Mouse (Mus musculus) liver, adult 2 months (tissue): ENCODE results near the gene Myo18a. TPM values are rescaled to one million over a fixed set of nuclear protein-coding genes. Genes with fewer than 3 reads are reported as not detected.
"Not testable (repeated sequence)": the region's sequence is repeated elsewhere in the genome, so short reads cannot be mapped to it uniquely, and the experiment has no call there.

Experiments used
- DNase-seq: peaks from one replicate; pipeline ENCODE4 v3.0.0-alpha.2; 2011; ENCODE audit warnings: low read depth, low spot score; ENCODE audit errors: extremely low read depth
- H3K27ac ChIP-seq: fragments of 200-500 bp; replicated peaks from 2 replicates; pipeline ENCODE4 v1.5.1; 2012; ENCODE audit warnings: low read depth, mild to moderate bottlenecking, control low read depth, inconsistent platforms, low read length; ENCODE audit not compliant: insufficient read depth
- H3K27me3 ChIP-seq: fragments of 200-500 bp; 2 replicates; pipeline ENCODE4 v1.6.1; 2012; ENCODE audit warnings: mild to moderate bottlenecking, moderate library complexity, low read length, inconsistent platforms; ENCODE audit not compliant: control insufficient read depth, insufficient read depth
- H3K36me3 ChIP-seq: fragments of 200-500 bp; 2 replicates; pipeline ENCODE4 v1.6.1; 2012; ENCODE audit warnings: low read length, inconsistent platforms; ENCODE audit not compliant: control insufficient read depth, insufficient read depth
- H3K4me1 ChIP-seq: fragments of 200-500 bp; 2 replicates; pipeline ENCODE4 v1.6.1; 2011; ENCODE audit warnings: low read length; ENCODE audit not compliant: control insufficient read depth, insufficient read depth
- H3K4me3 ChIP-seq: fragments of 200-500 bp; 2 replicates; pipeline ENCODE4 v1.5.1; 2011; ENCODE audit warnings: low read depth, mild to moderate bottlenecking, control low read depth, low read length, moderate library complexity; ENCODE audit not compliant: insufficient read depth
- H3K79me2 ChIP-seq: fragments of 200-500 bp; 2 replicates; pipeline ENCODE4 v1.6.1; 2012; ENCODE audit warnings: inconsistent platforms, mild to moderate bottlenecking, low read length, moderate library complexity; ENCODE audit not compliant: control insufficient read depth, insufficient read depth
- H3K9ac ChIP-seq: fragments of 200-500 bp; 2 replicates; pipeline ENCODE4 v1.6.1; 2012; ENCODE audit warnings: low read depth, mild to moderate bottlenecking, control low read depth, inconsistent platforms, low read length
- CTCF ChIP-seq: fragments of 200-500 bp; IDR thresholded peaks from 2 replicates; pipeline ENCODE4 v1.5.1; 2011; ENCODE audit warnings: low read depth, low read length, control low read depth
- POLR2A ChIP-seq: fragments of 200-500 bp; IDR thresholded peaks from 2 replicates; pipeline ENCODE4 v1.6.1; 2011; ENCODE audit warnings: low read length, control low read depth; ENCODE audit not compliant: insufficient read depth; ENCODE audit errors: extremely low read depth
- WGBS: fragments of 180-500 bp; shearing (Covaris S2); methylation state at CpG from one replicate; pipeline ENCODE4 v1.1.7; 2018; 5-methylcytosine and 5-hydroxymethylcytosine counted together
- polyA plus RNA-seq: library from polyadenylated mRNA; depleted of rRNA; stranded (reverse); fragments of >200 nt; gene quantifications from 2 replicates; pipeline ENCODE4 v1.2.3, GENCODE M21; 2012
- total RNA-seq: library from RNA; depleted of rRNA; stranded (reverse); fragments of >200 nt; gene quantifications from 2 replicates; pipeline ENCODE4 v1.2.3, GENCODE M21; 2014

Myo18a gene
- total and polyA plus RNA-seq, 2 experiments, result 28.6 to 42.0 TPM

DNA sequence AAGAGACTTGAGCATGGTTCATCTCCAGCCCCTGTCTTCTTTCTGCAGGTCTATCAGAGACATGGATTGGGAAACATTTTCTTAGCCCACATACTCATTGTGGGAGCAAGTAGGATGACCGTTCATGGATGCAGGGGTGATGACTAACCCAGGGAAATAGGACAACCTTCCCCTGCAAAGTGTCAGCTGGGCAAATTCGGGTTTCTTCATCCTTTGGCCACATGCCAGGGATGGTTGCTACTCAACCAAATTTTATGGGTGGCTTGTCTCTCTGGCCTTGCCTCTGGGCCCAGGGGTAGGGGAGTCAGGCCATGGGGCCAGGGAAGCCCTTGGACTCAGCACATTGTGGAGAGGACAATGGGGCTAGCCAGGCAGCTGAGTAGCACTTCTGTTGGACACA is 34.5 kb upstream of the Myo18a start:
- Histone ChIP-seq H3K27me3 (no peaks in the 10 kb centered on the region), H3K36me3 (no peaks in the 10 kb centered on the region), H3K79me2 (no peaks in the 10 kb centered on the region), H3K4me1 (no peaks in the 10 kb centered on the region), H3K4me3 (no peak overlapping the region), H3K9ac (no peak overlapping the region), H3K27ac (no peak overlapping the region)
- 28% methylated on average over 2 of the region's 2 CpGs for WGBS
- DNase-seq, result no peak
- TF ChIP-seq POLR2A, result no peak
- no peak for TF ChIP-seq CTCF

DNA sequence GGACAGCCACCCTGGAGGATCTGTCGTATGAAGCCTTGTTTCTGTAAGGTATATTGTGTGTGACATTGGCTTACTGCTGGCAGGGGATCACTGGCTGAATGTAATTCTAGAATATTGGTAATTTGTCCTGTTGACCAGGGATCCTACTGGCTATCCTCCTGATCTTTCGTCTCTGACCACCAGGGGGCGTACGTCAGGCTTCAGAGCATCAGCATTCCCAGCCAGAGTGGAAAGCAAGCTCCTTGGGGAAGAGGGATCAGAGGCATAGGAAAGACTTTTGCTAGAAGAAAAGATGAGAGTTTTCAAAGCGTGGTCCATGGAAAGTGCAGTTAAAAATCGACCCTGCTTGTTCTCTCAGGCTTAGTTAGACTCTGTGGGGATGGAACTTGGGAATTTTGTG is 25.8 kb upstream of the Myo18a start:
- TF ChIP-seq CTCF (peak; percentile 90), POLR2A (no peak)
- Histone ChIP-seq H3K27ac (no peak overlapping the region), H3K27me3 (no peaks in the 10 kb centered on the region), H3K36me3 (no peaks in the 10 kb centered on the region), H3K9ac (no peak overlapping the region), H3K79me2 (no peaks in the 10 kb centered on the region), H3K4me3 (no peak overlapping the region), H3K4me1 (no peaks in the 10 kb centered on the region)
- WGBS, result 2% methylated on average over 6 of the region's 6 CpGs
- DNase-seq, result peak; percentile 57

DNA sequence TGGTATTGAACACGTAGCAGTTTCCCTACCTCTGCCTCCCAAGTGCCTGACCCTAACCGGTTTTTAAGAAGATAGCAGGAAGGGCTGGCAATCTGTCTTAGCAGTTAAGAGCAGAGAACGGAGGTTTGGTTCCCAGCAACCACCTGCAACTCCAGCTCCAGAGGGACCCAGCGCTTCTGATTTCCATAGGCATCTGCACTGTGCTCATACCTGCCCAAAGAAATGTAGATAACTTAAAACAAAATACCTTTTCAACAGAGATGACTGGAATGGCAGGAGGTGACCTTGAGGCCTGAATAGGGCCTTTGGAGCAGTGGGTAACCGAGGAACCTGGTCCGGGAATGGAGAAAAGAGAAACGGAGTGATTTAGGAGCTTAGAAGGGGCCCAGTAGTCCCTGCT is 24.5 kb upstream of the Myo18a start:
- DNase-seq, result no peak
- H3K79me2 ChIP-seq, result no peaks in the 10 kb centered on the region
- 84% methylated on average over 7 of the region's 7 CpGs for WGBS
- H3K9ac ChIP-seq, result no peak overlapping the region
- H3K4me1 ChIP-seq, result no peaks in the 10 kb centered on the region
- H3K4me3 ChIP-seq, result no peak overlapping the region
- H3K27ac ChIP-seq, result no peak overlapping the region
- H3K27me3 ChIP-seq, result no peaks in the 10 kb centered on the region
- TF ChIP-seq CTCF, result no peak
- no peak for TF ChIP-seq POLR2A
- no peaks in the 10 kb centered on the region for H3K36me3 ChIP-seq

DNA sequence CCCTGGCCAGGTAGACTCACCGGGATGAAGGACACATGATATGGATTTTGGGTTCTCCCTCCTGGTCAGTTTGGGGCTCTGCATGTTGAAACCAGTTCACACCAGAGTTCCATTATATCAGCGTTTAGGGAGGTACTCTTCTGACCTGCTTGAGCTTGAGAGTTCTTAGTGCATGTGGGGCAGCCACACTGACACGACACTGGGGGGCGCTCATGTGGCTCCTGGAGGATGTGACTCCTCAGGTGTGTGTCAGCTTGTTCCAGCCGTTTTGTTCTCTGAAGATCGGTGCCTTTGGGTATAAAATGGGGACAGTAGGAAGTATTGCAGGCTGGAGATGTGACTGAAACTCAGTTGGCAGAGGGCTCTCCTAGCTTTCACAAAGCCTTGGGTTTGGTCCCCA is 19.1 kb upstream of the Myo18a start:
- TF ChIP-seq CTCF (peak; percentile 90), POLR2A (no peak)
- Histone ChIP-seq H3K9ac (no peak overlapping the region), H3K27ac (no peak overlapping the region), H3K36me3 (no peaks in the 10 kb centered on the region), H3K4me1 (no peaks in the 10 kb centered on the region), H3K27me3 (no peaks in the 10 kb centered on the region), H3K79me2 (no peaks in the 10 kb centered on the region), H3K4me3 (no peak overlapping the region)
- peak; percentile 45 for DNase-seq
- 19% methylated on average over 6 of the region's 6 CpGs for WGBS

DNA sequence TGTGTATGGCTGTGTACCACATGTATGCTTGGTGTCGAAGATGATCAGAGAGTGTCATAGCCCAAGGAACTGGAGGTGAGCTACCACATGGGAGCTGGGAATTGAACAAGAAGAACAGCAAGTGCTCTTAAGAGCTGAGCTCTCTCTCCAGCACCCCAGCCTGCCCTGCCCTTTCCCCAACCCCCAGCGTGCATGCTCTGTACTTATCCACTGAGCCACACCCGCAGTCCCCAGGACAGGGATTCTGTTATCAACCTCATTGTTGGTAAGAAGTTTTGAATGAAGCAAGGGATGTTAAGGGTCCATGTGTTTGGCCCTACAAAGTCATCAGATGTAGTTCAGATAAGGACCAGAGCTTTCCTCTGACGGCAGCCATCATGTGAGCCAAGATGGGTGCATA is 16.4 kb upstream of the Myo18a start:
- Histone ChIP-seq H3K36me3 (no peaks in the 10 kb centered on the region), H3K4me3 (no peak overlapping the region), H3K27ac (no peak overlapping the region), H3K27me3 (no peaks in the 10 kb centered on the region), H3K9ac (no peak overlapping the region), H3K79me2 (no peaks in the 10 kb centered on the region), H3K4me1 (no peaks in the 10 kb centered on the region)
- no peak for DNase-seq
- TF ChIP-seq CTCF, result no peak
- no peak for TF ChIP-seq POLR2A
- 94% methylated on average over 4 of the region's 4 CpGs for WGBS

DNA sequence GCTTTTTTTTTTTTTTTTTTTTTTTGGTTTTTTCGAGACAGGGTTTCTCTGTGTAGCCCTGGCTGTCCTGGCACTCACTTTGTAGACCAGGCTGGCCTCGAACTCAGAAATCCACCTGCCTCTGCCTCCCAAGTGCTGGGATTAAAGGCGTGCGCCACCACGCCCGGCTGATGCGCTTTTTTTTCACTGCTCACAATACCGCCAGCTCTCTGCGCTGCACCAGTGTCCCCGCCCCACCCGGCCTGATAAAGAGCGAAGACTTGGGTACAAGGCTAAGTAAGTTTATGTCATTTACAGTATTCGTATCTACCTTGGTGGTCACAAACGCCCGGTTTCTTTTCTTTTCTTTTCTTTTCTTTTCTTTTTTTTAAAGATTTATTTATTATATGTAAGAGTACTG is 15.9 kb upstream of the Myo18a start:
- H3K9ac ChIP-seq, H3K79me2 ChIP-seq, DNase-seq, H3K4me3 ChIP-seq, H3K36me3 ChIP-seq, H3K27ac ChIP-seq, H3K4me1 ChIP-seq, H3K27me3 ChIP-seq: not testable (repeated sequence)
- 97% methylated on average over 14 of the region's 15 CpGs for WGBS
